Mouse (Mus musculus): ENCODE measurements around the gene Nupr1l. TPM values are rescaled to one million over a fixed set of nuclear protein-coding genes. Genes with fewer than 3 reads are reported as not detected.

Gene Nupr1l
- total RNA-seq, 2 experiments from 2014 or later = 1.4 to 2.8 TPM

DNA sequence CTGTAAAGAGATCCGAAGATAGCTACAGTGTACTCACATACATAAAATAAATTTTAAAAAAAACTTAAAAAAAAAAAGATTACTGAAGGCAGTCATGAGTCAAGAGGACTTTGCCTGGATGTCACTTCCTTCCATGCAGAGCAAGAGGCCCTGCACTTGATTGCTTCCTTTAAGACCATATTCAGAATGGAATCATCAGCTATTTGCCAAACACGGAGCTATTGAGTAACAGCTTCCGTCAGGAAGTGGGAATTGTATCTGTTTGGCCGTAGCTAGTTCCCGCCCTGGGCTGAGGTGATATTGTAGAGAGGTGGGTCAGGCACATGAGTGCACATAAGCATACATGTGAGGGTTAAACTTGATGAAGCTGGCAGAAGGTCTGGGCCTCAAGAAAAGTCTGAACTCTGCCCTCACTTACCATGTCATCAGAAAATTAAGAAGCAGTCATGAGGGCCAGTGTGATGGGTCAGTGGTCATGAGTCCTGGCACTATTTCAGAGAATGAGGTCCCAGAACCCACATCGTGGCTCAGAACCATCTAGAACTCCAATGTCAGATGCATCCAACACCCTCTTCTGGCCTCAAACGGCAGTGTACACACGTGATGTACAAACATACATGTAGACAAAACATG lies 16.6 kb downstream of the Nupr1l start:
- TF ChIP-seq CTCF (conservative IDR thresholded peaks at IDR 0.05) = no peak
- H3K27ac ChIP-seq = no peak overlapping the region
- DNase-seq (ENCODE audit: low spot score in 2 of 2) = no peak

DNA sequence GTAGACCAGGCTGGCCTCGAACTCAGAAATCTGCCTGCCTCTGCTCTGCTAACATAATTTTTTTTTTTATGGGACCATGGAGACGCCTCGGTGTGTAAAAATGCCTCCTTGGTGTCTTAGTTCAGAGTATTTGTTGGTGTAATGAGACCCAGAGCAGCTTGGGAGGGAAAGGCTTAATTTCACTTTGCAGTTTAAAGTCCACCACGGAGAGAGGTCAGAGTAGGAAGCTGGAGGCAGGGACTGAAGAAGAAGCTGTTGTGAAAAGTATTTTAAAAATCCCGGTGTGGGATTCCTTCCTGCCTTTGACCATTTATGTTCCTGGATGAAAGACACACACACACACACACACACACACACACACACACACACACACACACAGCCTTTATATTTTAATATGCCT lies 17.6 kb downstream of the Nupr1l start:
- TF ChIP-seq CTCF (conservative IDR thresholded peaks at IDR 0.05) = no peak
- no peak for DNase-seq (ENCODE audit: low spot score in 2 of 2)
- Histone ChIP-seq H3K4me3 (no peak overlapping the region), H3K27ac (no peak overlapping the region)

More for the DNA sequence above, 16.6 kb downstream of the Nupr1l start:
- no peak overlapping the region for H3K4me3 ChIP-seq

DNA sequence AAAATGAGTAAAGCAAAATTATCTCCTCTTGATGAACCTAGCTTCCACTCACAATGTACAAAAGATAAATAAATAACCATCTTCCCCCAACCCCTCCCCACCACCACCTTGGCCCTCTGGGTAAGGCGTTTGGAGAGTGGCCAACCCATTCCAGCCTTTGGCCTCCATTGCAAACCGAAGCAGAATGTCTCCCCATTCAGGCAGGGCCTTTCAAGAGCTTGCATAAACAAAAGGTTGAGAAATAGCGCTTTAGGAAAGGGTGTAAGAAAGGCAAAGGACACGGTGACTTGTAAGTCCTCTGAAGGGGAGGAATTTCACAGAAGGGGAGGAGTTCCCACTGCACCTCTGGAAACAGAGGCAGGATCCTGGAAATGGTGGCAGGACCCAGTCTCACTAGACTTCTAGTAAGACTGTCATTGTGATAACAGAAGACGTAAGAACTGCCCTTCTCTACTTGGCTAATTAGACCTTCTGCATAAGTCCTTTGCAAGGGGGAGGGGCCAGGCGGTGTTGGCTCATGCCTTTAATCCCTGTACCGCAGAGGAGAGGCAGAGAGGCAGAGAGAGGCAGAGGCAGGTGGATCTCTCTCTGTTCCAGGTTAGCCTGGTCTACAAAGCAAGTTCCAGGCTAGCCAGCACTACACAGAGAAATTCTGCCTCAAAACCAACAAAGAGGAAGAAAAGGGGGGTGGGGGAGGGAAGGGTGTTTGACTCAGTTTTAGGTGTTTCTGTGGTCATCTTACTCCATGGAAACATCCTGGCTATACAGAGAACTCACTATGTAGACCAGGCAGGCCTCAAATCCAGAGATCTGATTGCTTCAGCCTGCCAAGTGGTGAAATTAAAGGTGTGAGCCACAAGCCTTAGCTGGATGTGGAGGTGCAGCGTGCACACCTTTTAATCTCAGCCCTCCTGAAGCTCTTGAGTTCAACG lies 21.9 kb downstream of the Nupr1l start:
- Histone ChIP-seq H3K27ac (no peak overlapping the region), H3K4me3 (no peak overlapping the region)
- TF ChIP-seq CTCF (conservative IDR thresholded peaks at IDR 0.05) = no peak
- DNase-seq (ENCODE audit: low spot score in 2 of 2) = no peak

DNA sequence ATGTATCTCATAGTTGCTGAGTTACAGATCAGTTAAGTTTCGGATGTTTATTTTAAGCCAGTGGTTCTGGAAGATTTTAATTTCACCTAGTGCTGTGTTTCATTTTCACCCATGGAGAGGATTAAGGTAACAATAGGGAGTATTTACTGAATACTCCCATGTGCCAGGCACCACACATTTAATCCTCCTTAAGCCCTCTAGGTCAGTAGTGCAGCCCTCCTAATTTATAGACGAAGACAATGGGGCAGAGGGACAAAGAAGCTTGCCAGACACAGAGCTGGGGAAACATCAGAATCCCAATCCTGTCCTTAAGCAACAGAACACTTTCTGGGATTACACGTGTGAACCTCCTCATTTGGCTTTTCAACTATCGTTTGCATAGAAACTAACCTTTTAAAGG lies 28.6 kb downstream of the Nupr1l start:
- Histone ChIP-seq H3K4me3 (no peak overlapping the region), H3K27ac (no peak overlapping the region)
- no peak for DNase-seq (ENCODE audit: low spot score in 2 of 2)
- TF ChIP-seq CTCF (conservative IDR thresholded peaks at IDR 0.05) = no peak

DNA sequence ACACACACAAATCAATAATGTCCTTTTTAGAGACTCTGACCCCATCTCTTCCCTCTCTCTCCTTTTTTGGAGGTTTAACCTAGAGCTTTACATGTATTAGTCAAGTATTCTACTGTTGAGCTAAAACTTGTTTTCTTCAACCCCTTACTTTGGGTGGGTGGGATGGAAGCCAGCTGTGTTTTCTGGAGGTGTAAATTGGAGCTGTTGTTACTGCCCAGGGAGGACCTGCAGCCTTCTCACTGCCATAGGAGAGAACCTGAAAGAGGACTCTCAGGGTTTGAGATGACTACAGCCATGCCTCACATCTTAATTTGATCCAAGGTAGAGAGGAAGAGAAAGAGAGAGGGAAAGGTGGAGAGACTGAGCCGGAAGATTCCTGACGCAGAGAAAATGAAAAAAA lies 31.9 kb downstream of the Nupr1l start:
- DNase-seq (ENCODE audit: low spot score in 2 of 2) = no peak
- no peak for TF ChIP-seq CTCF (conservative IDR thresholded peaks at IDR 0.05)
- Histone ChIP-seq H3K4me3 (no peak overlapping the region), H3K27ac (no peak overlapping the region)

DNA sequence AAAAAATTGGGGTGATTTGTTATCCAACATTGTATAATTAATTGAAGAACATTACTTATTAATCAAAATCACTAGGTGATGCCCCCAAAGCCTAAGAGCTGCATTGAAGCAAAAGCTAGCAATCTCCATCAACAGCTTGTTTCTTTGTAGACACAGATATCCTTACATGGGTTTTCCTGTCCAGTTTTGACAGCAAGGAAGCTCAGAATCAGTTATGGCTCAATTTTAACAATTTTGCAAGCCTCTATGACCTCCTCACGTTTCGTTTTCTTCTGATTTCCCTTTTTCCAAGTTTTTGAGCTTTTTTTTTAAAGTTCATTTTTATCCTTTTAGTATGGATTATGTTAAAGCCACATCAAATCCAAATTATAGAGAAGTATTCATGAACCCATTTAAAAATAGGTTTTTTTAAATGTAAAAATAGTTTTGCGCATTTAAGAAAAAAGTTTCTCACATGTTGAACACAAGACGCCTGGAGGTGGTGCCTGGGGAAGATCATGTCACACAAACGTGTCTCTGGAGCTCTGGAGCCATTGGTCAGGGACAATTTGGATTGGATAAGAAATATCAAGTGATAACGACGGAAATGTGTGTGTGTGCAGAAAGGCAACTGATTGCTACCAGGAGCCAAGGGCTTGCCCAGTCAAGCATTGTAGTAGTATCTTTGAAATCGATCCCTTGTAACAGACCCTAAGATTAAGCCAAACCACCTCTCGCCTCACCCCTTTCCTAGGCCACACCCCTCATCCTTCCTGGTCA lies 32.6 kb downstream of the Nupr1l start:
- DNase-seq (ENCODE audit: low spot score in 2 of 2) = no peak
- peak overlapping the region; percentile 59 for H3K4me3 ChIP-seq
- no peak for TF ChIP-seq CTCF (conservative IDR thresholded peaks at IDR 0.05)
- H3K27ac ChIP-seq = peak overlapping the region; percentile 51

DNA sequence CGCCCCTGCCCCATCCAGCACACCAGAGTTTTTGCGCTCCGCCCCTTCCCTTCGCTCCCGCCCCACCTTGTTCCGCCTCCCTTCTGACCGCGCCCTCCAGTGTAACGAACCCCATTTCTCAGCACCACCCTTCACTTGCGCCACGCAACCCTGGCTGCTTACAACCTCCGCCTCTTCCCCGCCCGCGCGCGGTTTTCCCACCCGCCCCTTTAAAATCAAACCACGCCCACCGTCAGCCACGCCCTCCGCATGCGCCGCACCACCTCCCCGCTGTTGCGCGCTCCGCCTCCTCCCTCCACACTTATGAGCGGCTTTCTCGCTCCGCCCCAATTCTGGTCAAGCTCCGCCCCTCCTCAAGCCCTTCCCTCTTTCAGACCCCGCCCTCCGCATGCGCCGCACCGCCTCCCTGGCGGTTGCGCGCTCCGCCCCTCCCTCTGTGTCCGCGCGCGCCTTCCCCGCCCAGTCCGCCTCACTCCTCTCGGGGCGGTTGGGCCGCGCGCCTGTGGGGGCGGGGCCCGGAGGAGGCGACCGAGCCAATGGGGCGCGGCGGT lies 33.2 kb downstream of the Nupr1l start, which contains the start of gene Vkorc1l1:
TSS of gene Vkorc1l1 (plus strand) at position 476 of the 551 bp plus-strand sequence.
- H3K27ac ChIP-seq = peak within 1 kb of the TSS; percentile 62
- DNase-seq (ENCODE audit: low spot score in 2 of 2) = peak; percentile 98 to 99

DNA sequence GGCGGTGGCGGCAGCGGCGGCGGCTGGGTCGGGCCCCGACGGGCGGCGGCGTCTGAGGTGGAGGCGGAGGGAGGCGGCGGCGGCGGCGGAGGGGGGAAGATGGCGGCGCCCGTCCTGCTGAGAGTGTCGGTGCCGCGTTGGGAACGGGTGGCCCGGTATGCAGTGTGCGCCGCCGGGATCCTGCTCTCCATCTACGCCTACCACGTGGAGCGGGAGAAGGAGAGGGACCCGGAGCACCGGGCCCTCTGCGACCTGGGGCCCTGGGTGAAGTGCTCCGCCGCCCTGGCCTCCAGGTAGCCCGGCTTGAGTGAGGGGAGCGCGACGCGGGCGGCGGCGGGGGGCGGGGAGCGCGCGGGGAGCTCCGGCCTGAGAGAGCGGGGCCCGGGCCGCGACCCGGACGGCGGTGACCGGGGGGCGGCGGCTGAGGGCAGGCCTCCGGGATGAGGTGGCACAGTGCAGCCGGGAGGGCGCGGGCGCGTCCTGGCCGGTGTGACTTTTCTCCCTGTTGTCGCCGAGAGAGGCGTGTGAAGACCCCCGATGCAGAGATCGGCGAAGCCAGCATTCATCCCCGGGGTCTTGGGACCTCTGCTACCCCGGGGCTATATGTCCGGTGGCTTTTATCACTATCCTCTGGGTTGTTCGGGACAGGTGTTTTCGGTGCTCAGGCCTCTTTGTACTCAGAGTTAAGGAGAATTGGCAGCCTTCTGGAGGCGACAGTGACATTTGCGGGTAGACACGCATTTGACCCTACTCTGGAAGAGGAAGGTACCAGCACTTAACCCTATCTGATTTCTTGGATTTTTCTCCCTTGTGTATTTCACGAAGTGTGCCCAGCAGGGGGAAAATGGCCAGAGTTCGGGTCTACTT lies 34.0 kb downstream of the Nupr1l start:
- H3K27ac ChIP-seq = peak overlapping the region; percentile 62
- TF ChIP-seq CTCF (conservative IDR thresholded peaks at IDR 0.05) = peak; percentile 39
- DNase-seq (ENCODE audit: low spot score in 2 of 2) = peak in 1 of 2 experiments; percentile 15

More for the DNA sequence above, 33.2 kb downstream of the Nupr1l start, which contains the start of gene Vkorc1l1:
- H3K4me3 ChIP-seq = peak within 1 kb of the TSS; percentile 77
- no peak for TF ChIP-seq CTCF (conservative IDR thresholded peaks at IDR 0.05)

DNA sequence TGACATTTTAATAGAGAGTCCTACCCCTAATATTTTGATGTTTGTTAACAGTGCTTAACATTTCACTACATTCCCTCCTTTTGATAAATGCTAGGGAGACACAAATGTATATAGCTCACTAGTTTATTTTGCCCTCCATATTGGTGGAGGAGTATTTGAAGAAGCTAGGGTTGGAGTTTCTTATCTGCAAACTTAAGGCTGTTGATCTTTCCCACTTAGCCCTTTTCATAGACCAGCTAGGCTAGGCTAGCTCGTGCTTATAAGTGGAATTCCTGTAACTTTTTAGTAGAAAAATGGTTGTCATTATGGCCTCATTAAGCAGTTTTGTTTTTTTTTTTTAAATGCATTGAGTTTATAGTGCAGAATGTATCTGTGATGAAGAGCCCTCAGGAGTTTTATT lies 35.1 kb downstream of the Nupr1l start:
- DNase-seq (ENCODE audit: low spot score in 2 of 2) = no peak
- Histone ChIP-seq H3K27ac (no peak overlapping the region), H3K4me3 (no peak overlapping the region)
- no peak for TF ChIP-seq CTCF (conservative IDR thresholded peaks at IDR 0.05)

More for the DNA sequence above, 34.0 kb downstream of the Nupr1l start:
- H3K4me3 ChIP-seq = peak overlapping the region; percentile 77

DNA sequence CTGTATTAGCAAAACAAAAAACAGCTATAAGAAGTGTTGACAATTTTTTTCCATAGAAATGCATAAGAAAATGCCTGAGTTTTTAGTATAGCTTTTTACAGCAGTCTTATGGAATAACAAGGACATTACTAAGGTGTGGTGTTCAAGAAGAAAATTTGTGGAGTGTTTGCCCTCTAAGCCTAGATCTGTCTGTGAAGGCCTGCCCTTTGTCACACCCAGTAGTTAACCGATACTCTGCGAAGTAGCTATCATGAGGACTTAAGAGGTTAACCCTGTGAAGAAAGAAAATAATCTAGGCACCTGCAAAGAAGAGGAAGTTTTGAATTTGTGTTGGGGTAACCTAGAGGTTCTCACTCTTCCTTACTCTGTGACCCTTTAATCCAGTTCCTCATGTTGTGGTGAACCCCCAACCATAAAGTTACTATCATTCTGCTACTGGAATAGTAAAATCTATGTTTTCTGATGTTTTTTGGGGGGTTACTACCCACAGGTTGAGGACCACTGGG lies 39.2 kb downstream of the Nupr1l start:
- no peak for TF ChIP-seq CTCF (conservative IDR thresholded peaks at IDR 0.05)
- no peak for DNase-seq (ENCODE audit: low spot score in 2 of 2)
- Histone ChIP-seq H3K4me3 (no peak overlapping the region), H3K27ac (no peak overlapping the region)

DNA sequence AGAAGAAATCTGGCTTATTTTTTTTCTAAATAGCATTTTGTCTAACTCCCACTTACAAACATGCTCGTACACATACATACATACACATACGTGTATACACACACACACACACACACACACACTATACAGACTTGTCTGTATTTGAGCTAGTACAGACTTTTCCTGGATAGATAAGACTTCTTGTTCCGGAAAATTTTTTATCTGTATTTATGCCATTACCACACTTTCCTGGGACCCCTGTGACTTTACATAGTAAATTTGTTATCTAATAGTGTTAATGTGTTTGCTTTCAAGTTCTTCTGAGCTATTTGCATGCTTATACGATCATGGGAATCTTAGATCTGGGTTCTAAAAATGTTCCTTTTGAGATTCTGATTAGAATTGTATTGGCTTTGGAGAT lies 43.8 kb downstream of the Nupr1l start:
- TF ChIP-seq CTCF (conservative IDR thresholded peaks at IDR 0.05) = no peak
- no peak for DNase-seq (ENCODE audit: low spot score in 2 of 2)
- Histone ChIP-seq H3K27ac (no peak overlapping the region), H3K4me3 (no peak overlapping the region)

All from layer of hippocampus, adult 2 months (tissue).